Mouse (Mus musculus) 416B (cell line): ENCODE results near the gene Cuta.

ENCODE experiments used
- DNase-seq: peaks from one replicate; pipeline ENCODE4 v3.0.0; 2011; ENCODE audit warnings: low read depth

Gene Cuta

DNA sequence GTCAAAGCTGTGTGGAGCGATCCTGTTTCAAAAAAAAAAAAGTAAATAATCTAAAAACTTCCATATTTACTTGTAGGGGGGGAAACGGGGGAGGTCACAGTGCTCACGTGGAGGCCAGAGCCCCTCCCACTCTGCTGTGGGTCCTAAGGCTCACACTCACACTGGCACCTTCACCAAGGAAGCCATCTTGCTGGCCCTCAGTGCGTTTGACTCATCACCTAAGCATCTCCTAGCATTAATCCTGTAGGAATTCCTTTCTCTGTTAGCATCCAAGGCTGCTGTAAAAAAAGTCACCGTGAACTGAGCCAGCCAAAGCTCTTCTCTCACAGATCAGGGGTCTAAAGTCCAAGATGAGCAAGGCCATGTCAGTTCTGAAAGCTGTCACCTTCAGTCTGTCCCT, 16.9 kb upstream of the Cuta start:
- DNase-seq = no peak

DNA sequence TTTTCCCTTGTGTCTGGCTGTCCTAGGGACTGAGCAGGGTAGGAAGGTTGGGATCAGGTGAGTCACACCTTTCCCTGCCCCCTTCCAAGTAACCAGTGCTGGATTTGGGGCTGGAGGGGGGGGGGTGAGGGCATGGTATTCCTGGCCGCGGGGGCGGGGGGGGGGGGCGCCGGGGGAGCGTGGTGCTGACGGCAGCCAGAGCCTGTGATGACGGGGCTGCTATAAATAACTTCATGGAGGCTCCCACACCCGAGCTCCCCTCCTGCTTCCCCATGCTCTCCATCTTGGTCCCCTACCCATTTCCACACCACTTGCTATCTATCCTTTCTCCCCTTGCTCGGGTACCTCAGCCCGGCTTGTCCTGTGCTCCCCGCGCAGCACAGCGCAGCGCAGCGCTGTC, 14.4 kb upstream of the Cuta start:
- no peak for DNase-seq

DNA sequence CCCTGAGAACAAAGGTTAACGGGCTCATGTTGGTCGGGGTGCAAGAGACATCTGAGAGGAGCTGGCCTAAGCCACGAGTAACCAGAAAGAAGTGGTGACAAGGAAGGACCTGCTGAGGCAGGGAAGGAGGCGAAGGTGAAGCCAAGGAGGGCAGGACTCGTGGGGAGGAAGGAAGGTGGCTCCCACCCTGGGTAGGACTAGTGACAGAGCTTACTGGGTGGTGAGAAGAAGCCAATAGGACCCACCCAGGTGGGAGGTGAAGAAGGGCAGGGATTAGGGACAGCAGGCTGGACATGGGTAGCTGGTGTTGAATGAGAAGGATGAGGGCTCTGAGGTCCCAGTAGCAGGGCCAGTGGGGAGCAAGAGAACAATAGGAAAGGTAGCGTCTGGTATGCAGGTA, 13.8 kb upstream of the Cuta start:
- DNase-seq = no peak

DNA sequence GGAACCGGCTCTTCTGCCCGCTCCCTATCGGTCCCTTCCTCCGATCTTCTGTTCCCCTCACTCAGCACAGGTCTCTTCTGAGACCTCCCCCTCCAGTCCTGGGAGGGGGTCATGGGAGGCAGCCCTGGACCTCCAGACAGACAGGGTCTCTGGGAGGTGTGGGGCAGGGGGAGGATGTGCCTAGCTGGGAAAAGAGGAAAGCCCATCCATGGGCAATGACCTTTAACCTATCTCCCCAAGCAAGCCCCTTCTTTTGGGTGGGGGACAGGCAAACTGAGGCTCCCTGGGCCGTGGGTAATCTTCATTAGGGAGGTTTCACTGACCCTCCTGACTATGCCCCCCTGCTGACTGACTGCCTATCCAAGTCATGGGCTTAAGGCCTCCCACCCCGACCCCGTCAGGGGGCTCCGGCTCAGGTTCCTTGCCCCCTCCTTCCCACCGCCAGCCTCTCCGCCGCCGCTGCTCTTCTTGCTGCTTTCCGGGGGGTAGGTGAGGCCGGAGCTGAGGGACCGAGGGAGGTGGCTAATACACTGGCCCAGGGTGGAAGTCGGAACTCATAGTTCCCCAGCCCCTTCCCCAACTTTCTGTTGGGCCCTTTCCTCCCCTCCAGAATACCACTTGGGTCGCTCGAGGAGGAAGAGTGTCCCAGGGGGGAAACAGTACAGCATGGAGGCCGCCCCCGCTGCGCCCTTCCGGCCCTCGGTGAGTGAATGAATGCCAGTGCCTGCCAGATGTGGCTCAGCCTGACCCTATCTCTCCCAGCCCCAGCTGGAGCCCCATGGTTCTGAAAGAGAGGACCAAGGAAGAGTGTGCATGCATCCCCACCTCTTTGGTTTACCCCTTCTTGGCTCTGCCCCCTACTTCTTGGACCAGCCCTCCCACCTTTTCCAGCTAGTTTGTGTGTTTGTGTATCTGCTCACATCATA, 12.8 kb upstream of the Cuta start:
- no peak for DNase-seq

DNA sequence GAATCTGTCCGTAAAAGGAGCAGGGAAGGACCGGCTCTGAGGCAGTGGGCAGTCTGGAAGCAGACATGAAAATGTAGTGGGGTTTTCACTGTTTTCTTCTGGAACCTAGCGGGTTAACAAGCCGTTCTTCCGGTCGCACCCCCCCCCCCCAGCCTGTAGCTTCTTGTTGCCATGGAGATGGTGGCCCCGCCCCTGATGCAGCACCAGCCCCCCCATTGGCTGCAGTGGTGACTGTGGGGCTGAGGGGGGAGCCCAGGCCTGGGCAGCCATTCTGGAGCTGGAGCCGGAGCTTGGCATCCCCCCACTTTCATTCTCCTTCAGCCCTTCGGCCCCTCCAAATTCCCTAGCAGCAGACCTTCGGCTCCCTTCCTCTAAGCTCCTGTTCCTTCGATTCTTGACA, 12.0 kb upstream of the Cuta start:
- DNase-seq = no peak

DNA sequence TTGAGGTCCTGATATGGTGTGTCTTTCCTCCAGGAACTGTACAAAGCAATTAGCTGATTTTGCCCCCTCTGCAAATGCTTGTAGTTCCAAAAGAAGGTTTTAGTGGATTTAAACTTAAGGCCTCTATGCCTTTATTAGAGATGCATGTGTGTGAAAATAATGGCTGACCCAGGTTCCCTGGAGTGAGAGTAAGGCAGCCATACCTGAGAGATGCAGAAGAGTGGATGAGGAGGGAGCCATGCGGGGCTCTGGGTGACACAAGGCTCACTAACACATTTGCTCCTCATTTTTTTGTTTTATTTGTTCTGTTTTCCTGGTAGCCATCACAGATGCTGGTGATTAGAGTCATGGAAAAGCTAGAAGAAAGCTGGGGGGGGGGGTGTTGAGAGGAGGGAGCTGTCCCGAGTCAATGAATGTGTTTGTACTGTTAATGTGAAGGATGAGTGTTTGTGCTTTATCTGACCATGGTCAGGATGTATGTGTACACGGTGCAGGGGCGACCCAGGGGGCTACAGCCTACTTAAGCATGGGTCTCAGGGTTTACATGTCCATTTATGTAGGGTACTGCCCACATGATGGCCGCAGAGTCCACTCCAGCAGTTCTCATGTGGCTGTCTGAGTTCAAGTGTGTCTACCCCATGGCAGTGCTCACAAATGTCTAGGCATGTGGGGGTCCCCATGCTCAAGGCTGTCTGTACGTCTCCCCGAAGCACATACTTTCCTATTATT, 11.4 kb upstream of the Cuta start:
- no peak for DNase-seq

DNA sequence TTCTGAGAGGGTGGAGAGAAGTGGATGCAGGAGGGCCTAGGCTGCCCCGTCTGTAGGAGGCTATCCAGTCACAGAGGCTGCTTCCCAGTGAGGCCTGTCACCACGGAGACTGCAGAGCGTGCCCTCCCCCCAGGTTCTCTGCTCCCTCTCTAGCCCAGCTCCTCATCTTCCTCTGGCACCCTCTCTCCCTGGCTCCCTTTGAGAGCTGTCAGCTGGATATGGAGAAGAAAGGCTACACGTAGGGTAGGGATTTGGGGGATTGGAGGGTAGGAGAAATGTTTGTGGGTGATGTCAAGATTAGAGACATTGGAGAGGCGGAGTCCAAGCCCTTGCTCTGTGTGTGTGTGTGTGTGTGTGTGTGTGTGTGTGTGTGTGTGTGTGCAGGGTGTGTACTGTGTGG, 10.5 kb upstream of the Cuta start:
- no peak for DNase-seq

DNA sequence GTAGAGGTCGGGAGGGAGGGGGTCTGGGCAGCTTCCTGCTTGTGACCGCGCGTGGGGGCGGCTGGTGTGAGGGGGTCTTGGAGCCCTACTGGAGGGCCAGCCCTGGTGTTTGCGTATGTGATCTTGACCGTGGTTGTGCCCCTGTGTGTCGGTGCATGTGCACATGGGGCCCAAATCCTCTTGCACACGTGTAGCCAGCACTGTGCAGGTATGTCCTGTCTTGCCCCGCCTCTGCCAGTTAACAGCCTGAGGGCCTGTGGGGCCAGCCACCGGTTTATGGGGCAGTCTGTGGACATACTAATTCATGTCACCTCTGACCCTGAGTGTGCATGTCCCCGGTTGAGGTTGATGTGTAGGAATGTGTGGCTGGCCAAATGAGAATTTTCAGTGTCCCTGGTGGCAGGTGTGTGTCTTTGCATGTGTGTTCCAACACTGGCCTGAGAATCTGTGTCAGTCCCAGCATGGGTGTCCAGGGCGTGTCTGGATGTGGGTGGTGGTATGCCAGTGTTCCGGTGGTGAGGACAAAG, 9.7 kb upstream of the Cuta start:
- peak; percentile 56 for DNase-seq

DNA sequence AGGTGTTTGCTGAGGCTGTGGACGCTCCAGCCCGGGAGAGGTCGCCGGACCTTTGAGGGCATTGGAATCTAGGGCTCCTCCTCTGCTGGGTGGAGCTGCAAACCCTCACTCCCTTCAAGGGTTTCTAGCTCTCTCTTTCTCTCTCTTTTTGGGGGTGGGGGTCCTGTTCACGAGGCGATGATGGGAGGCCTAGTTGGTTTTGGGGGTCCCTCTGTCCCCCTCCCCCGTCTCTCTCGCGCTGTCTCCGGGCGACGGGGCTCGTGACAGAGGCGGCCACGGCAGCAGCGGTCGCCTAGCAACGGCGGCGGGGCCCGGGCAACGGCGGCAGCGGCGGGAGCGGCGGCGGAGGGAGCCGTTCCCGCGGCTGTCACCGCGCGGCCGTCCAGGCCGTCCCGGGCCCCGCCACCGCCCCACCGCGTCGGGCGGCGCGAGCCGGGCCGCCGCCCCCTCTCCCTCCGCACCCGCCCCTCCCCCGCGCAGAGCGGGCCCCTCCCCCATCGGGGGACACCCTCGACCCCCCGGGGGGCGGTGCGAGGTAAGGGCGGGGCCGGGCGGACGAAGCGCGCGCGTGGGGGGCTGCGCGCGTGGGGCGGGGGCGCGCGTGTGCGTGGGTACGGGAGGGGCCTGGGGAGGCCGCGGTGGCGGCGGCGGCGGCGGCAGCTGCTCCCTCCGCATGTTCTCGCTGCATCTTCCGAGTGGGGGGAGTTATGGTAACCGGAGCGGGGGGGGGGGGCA, 9.1 kb upstream of the Cuta start:
- DNase-seq = peak; percentile 37

DNA sequence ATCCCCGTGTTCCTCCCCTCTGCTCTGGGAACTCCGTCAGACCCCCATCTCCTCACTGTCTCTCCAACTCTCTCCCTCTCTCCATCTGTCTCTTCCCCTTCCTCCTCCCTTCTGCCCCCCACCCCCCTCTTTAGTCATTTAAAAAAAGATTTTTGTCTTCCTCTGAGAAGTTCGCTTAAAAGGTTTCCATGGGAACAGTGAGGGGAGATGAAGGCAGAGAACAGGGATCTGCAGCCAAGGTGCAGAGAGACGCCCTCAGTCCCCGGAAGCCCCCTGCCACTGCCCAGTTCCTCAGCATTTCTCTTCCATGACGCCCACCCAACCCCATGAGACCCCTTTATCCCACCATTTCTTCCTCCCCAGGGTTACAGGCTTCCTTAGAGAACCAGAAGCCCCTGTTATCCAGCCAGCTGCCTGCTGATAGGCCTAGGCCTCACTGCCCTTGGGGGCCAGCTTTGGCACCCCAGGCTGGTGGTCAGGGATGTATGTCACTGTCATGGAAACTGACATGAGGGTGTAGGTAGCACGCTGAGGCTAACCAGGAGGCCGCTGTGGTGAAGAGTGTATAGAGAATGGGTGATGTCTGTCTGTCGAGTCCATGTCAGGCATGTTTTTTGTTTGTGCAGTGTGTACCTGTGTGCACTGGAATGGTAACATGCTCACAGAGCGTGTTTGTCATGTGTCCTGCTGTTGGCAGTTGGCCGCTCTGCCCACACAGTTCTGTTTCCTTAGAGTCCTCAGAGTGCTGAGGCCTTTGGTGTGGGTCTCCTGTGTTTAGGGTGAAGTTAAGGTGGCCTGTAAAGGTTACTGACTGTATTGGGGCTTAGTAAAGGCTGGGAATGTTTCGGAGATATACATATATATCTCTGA, 8.1 kb upstream of the Cuta start:
- no peak for DNase-seq

DNA sequence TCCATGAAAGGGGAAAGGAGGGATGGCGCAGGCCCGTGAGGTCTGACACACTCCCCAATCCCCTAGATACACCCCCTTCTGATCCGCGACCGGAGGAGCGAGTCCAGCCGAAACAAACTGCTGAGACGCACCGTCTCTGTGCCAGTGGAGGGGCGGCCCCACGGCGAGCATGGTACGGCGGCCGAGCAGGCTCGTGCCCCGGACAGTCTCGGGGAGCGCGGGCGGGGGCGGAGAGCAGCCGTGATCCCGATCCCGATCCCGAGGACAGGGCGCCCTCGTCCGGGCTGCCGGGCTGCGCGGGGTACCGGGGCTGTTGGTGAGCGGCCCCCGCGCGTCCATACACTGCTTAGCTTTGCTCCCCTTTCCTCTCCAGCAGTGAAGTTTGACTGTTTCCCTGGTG, 7.2 kb upstream of the Cuta start:
- no peak for DNase-seq

DNA sequence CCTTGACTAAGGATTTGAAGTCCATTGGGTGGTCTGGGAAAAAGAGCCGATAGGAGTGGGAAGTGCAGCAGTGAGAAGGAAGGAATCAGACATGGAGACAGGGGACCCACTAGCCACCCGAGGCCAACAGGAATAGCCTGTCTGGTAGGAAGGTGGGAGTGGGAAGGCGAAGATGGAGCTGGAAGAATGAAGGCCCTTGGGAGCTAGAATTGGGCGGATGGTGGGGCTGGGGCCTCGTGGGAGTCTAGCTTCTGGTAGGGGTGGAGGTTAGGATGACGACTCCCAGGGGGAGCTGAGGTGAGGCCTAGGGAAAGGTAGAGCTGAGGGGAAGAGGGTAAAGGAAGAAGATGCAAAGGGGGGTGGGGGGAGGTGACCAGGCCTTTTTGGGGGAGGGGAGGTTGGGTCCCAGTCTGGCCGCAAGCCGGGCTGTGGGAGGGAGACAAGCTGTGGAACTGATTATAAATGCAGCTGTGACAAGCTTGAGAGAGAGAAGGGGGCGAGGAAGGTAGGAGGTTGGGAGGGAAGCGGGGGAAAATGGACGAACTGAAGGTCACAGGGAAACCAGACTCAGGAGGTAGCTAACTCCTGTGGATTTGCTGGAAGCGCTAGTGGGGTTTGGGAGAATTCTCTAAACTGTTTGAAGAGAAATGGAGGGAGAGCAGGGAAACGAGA, 6.6 kb upstream of the Cuta start:
- no peak for DNase-seq

DNA sequence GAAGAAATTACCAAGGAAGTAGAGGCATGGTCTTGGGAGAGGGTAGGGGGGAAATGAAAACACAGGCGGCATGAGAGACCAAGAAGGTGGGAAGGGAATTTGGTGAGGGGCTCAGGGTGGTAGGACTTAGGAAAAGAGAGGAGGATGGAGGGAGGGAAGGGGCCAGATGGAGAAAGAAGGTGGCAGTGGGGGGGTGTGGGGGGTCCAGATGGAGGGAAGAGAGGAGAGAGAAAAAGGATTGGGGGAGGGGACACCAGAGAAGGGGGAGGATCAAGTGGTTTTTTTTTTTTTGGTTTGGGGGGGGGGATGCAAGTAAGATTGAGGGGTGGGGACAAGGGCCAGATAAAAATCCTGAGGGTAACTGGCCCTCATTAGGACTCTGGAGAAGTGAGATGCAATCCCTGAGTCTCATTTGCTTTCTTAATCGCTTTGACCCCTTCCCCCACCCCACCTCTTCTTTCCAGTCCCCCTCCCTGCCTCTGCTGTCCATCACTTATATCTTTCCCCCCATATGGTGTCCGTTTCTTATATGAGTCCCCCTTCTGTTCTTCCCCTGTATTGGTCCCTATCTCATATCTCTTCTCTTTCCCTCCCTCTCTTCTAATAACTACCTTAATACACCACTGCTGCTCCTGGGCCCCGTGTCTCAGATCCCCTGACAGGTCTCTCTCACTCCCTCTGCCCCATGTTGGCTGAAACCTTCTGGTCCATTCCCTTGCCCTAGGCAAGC, 2.6 kb upstream of the Cuta start:
- peak; percentile 41 for DNase-seq

DNA sequence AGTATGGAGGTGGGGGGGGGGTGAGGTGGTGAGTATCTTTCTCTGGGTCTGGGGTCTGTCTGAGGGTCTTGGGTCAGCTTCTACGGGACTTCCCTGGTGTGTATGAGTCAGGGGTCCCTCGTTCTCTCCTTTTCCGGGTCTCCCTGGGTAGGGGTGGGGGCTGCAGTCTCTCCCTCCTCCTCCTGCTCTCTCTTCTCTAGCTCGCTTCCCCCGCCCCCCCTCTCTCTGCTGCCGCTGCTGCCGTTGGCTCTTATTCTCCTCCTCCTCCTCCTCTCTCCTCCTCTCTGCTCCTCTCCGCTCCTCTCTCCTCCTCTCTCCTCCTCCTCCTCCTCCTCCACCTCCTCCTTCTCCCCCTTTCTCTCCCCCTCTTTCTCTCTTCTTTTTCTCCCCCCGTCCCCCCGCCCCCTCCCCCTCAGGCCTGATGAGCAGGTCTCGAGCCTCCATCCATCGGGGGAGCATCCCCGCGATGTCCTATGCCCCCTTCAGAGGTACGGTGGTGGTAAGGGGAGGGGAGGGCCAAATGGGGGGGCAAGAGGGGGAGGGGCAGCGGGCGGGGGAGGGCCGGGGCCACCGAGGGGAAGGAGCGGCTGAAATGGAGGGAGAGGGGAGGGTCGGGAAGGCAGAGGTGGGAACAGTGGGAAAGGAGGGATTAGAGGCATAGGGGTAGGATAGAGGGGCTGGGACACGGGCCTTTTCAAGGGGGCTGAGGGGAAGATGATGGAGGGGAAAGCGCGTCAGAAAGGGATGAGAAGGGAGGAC, 1.8 kb upstream of the Cuta start, which contains the start of gene Syngap1:
TSS of gene Syngap1 (plus strand) at position 223 of the 759 bp plus-strand sequence.
- DNase-seq = peak; percentile 43

DNA sequence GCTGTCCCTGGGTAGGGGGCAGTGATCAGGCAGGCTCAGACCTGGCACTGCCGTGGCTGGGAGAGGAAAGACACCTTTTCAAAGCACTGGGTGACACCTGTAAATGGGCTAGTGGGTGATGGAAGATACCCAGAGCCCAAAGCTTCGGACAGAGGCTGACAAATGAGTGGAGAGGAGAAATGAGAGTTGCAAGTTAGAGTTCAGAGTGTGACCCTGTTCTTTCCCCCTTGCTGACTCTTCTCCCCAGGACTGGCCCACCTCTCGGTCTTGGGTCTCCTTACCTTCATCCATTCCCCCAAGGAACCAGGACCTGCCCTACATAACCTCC, 568 bp upstream of the Cuta start:
- no peak for DNase-seq

DNA sequence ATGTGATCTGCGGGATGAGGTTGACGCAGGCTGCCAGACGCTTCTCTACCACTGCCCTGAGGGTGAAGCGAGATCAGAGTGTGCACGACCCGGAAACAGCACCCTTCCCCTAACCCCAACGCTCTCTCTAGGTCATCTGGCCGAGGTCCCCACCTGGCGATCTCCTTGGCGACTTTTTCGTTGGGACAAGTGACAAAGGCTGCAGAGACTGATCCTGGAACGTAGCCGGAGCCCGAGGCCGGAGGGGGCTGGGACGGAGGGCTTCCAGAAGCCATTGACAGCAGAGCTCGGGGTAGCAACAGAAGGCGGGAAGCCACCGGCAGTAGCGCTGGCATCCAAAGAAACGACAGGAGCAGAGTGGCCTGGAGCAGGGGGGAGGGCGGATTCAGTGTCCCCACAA, 638 bp downstream of the Cuta start:
- no peak for DNase-seq

DNA sequence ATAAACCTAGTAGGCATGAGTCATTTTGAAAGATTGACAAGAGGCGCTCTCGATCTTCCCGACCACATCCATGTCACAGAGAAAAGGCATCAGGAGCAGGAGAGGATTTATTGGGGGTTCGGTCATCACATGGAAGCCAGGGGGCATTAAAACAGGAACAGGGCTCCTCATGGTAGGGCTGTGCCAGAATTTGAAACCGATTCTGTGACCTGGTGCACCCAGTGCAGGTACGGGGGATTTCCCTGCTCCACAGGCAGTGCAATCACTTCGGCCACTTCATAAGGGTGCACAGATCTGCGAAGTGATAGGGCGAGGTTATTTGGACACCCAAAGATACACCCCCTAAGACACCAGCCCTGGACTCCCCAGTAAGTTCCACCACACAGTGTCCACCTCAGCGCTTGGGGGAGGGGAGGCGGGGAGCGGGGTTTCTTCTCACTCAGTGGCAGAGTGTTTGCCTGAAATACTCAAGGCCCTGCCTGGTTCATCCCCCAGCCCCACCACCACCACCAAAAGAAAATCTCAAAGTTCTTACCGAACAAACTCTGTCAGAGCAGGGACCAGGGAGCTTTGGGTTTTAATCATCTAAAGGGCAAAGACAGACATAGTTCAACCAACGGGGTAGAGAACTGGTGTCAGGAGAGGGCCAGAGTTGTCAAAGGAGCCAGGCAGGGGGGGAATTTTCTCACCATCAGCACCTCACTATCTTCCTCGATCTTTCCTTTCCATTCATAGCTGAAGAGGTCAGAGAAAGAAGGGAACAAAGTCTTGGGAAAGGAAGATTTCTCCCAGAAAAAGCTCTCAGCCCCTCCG, 1.3 kb downstream of the Cuta start:
- DNase-seq = no peak

DNA sequence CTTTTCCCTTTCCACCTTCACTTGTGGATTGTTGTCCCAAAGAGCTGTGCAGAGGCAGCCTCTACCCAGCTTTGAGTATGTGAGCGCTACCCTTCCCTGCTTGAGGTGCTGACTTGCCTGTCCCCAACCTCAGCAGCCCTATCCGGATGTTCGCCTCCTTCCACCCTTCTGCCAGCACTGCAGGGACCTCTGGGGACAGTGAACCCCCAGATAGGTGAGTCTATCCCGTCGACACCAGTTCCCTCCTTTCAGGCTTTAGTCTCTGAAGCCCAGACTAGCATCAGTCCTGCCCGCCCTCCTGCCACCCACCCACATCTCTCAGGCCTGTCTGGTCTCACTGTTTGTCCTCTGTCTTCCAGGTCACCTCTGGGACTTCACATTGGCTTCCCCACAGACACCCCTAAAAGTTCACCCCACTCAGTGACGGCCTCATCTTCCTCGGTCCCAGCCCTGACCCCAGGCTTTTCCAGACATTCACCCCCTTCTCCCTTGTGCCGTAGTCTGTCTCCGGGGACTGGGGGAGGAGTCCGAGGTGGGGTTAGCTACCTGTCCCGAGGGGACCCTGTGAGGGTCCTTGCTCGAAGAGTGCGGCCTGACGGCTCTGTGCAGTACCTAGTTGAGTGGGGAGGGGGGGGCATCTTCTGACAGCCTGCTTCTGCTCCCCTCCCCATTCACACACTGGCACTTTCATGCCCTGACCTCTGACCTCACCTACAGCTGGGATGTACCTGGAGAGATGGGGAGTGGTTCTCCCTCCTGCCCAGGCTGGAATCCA, 2.3 kb downstream of the Cuta start:
- DNase-seq = no peak
